ENCODE assay signal across 8 mouse cellular contexts in the genomic region with DNA sequence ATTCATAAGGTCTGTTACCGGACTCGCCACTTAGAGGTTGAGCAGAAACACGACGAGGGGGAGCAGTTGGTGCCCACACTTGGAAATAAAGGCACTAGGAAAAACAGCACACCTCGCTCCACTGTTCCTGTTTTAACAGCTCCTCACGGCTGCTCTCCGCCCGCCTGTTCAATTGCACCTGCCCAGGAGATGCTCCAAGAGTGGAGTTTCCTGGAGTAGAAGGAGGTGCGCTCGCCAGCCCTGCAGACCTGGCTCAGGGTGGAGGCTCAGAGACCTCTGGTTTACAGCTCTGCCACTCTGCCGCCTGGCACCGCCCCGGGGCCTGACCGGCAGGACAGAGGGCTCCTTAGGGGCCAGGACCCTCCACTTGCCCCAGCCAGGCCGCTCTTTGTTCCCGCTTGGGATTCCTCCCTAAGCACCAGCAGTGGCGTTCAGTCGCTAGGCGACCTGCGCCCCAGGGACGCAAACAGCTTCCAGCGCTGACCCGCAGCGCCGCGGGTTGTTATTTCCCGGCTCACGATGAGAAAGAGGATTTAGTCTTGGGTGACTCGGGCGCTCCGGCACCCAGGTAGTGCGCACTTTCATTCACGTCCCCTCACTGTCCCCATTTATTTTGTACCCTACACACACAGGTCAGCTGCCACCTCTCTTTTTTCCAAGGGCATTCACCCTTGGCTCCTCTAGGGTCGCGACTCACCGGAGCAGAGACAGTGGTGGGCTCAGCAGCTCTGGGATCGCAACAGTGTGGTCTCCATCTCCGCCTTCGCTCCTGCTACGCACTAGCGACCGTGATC. TPM values are rescaled to one million over a fixed set of nuclear protein-coding genes. Genes with fewer than 3 reads are reported as not detected.
A peak's percentile ranks its signal among the peaks of the same experiment; 100 is the strongest.
DNase-seq lines count a peak whose midpoint lies in the region; ATAC-seq and TF ChIP-seq lines count a peak whose summit lies in the region.
"Had no signal": no experiment of that assay in that cellular context is flagged by ENCODE, and none has a peak within 500 bp of the region (broad histone marks: within the 10 kb centered on the region; RNA-seq: fewer than 3 reads in every experiment).

No protein-coding gene starts in this region.

- no peak overlapping the region for H3K27ac ChIP-seq in lung, postnatal 0 days (ENCODE audit: low read length)
- no peak overlapping the region for H3K27ac ChIP-seq in limb, embryonic 15.5 days

- peak overlapping the region; percentile 28 for H3K4me3 ChIP-seq in lung, postnatal 0 days (ENCODE audit: low read depth, low read length)
- H3K4me3 ChIP-seq in limb, embryonic 15.5 days: peak overlapping the region; percentile 48
- H3K4me3 ChIP-seq: erythroblast, embryonic 14.5 days had no signal

- peaks cover 21% of the 10 kb centered on the region for H3K27me3 ChIP-seq in lung, postnatal 0 days (replicated peaks; ENCODE audit: insufficient read depth, low read length)
- peaks cover 18% of the 10 kb centered on the region for H3K27me3 ChIP-seq in limb, embryonic 15.5 days

- TF ChIP-seq EP300 in lung, postnatal 0 days (IDR thresholded peaks at IDR 0.05): no peak

- 1% methylated on average over 39 of the region's 42 CpGs for WGBS in lung, postnatal 0 days
- 1% methylated on average over 42 of the region's 42 CpGs for WGBS in limb, embryonic 15.5 days

- no peaks in the 10 kb centered on the region for H3K36me3 ChIP-seq in lung, postnatal 0 days (ENCODE audit: insufficient read depth, low read length)
- no peaks in the 10 kb centered on the region for H3K36me3 ChIP-seq in limb, embryonic 15.5 days

- peak; percentile 19; the same call in 1 of the 2 replicates for ATAC-seq in lung, postnatal 0 days
- ATAC-seq in limb, embryonic 15.5 days (ENCODE audit: insufficient number of reproducible peaks, low FRiP score, low TSS enrichment, low read depth): no peak

- no peak for TF ChIP-seq CTCF in lung, postnatal 0 days (IDR thresholded peaks at IDR 0.05)

- DNase-seq in lung, postnatal 0 days (ENCODE audit: low spot score): no peak
- no peak for DNase-seq in lung, postnatal 14 days
- peak; percentile 71 for DNase-seq in cerebellum, adult 9-11 months
- peak; percentile 46 to 56 for DNase-seq in frontal cortex, postnatal 36 days (ENCODE audit: low spot score in 2 of 2)
- peak; percentile 47 to 48 for DNase-seq in right cerebral cortex, adult 2 months (ENCODE audit: low spot score in 2 of 2)
- no peak for DNase-seq in urinary bladder, postnatal 36 days (ENCODE audit: low spot score in 2 of 2)

- no peak overlapping the region for H3K9ac ChIP-seq in lung, postnatal 0 days (replicated peaks; ENCODE audit: low read depth)
- H3K9ac ChIP-seq in limb, embryonic 15.5 days: 0 out of 2 replicates have a peak overlapping the region, but pooled peaks have one; percentile 14

- no peaks in the 10 kb centered on the region for H3K9me3 ChIP-seq in lung, postnatal 0 days (ENCODE audit: low read length)
- H3K9me3 ChIP-seq in limb, embryonic 15.5 days: no peaks in the 10 kb centered on the region

- no peaks in the 10 kb centered on the region; the same call in 1 of the 2 replicates for H3K4me1 ChIP-seq in lung, postnatal 0 days (ENCODE audit: insufficient read depth, low read depth, low read length)
- H3K4me1 ChIP-seq in limb, embryonic 15.5 days: peaks cover 15% of the 10 kb centered on the region

- H3K4me2 ChIP-seq in lung, postnatal 0 days (replicated peaks; ENCODE audit: low read depth, low read length): peak overlapping the region; percentile 47
- H3K4me2 ChIP-seq in limb, embryonic 15.5 days: peak overlapping the region; percentile 96

RNA-seq across cellular contexts. Expression of a gene that starts 0.6 kb away (rescaled TPM):
- polyA plus RNA-seq in lung, postnatal 0 days (2015; fragmentation: Nextera tagmentation; extraction: Ambion mirVana): 1.2 and 1.8 TPM in 2 replicates
- 3.4 and 3.8 TPM in 2 replicates for polyA plus RNA-seq in limb, embryonic 15.5 days (2015; fragmentation: Nextera tagmentation; extraction: Ambion mirVana)
- polyA plus RNA-seq: erythroblast, embryonic 14.5 days had no signal

Comparison
In these comparisons a context has a peak if more than half of its experiments do, and no peak if none do; other contexts are left out.
1. DNase-seq: peak in cerebellum, adult 9-11 months (single experiment), frontal cortex, postnatal 36 days (2 of 2) and right cerebral cortex, adult 2 months (2 of 2); none in lung, postnatal 0 days (single experiment), lung, postnatal 14 days (single experiment) and urinary bladder, postnatal 36 days (0 of 2).